Mouse (Mus musculus) heart, postnatal 14 days (tissue): Measurements from ENCODE around the gene Clec18a. TPM values are rescaled to one million over a fixed set of nuclear protein-coding genes. Genes with fewer than 3 reads are reported as not detected.
"Not testable (repeated sequence)": the region's sequence is repeated elsewhere in the genome, so short reads cannot be mapped to it uniquely, and the experiment has no call there.

Experiments used
- DNase-seq, 2 experiments: peaks; one replicate each; pipeline ENCODE4 v3.0.0; 2021 to 2022
- intact Hi-C: fragments of 180-260 bp; cut with DNase I; formaldehyde crosslinking; loops from one replicate; pipeline ENCODE4 v1.15.1; 2025
- long read RNA-seq, 2 experiments: library from polyadenylated mRNA; stranded (forward); transcript quantifications; one replicate each; pipeline ENCODE4 v2.0.0; 2021
- total RNA-seq, 2 experiments: library from RNA; stranded (reverse); gene quantifications; 2 replicates each; pipeline ENCODE4 v1.2.3; 2021

The Clec18a gene
- total RNA-seq, result under 1 TPM; 0.41 to 0.76 TPM
- long read RNA-seq, experiment 1, partial matches to known transcripts, result 0 of 2 reads
- long read RNA-seq, experiment 1, other reads (novel, unspliced or antisense), result 2 of 2 reads
- long read RNA-seq, experiment 2, result 0 reads

GRCm38 (mm10) chr8:111092326-111092725, at the start of gene Clec18a:
Gene Clec18a (minus strand): TSS chr8:111092426.
- intact Hi-C loops, result loop anchor here (5.0 to 10.0 kb wide), 2 partner anchors 340 to 468 kb away; no protein-coding TSS in a partner anchor

DNA sequence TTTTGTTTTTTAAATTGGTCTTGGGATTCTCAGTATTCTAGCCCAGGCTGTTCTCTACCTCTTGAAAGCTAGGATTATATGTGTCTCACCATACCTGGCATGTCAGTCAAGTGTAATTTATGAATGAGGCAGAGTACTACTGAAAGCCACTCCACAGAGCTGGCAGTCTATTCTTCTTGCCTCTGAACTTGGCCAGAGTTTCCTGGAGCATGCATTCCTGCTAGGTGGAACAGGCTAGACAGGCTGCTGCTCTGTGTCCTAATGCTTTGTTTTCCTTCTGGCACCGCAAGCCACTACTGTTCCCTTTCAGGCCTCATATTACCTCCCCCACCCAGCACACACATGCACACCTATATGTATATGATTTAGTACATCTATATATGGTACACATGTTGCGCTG, 38.5 kb upstream of the Clec18a start:
- no peak for DNase-seq
- intact Hi-C loops, result no loop called here

More at GRCm38 (mm10) chr8:111092326-111092725, at the start of gene Clec18a:
- not testable (repeated sequence) for DNase-seq

DNA sequence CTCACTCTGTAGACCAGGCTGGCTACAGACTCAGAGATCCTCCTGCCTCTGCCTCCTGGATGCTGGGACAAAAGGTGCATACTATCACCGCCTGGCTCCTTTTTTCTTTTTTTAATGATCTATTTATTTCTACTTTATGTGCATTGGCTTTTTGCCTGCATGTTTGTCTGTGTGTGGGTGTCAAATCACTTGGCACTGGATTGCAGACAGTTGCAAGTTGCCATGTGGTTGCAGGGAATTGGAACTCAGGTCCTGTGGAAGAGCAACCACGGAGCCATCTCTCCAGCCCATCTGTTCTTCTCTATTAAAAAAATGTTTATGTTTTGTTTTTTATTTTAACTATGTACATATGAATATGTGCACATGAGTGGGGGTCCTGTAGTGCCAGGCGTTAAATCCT, 27.3 kb upstream of the Clec18a start:
- no peak for DNase-seq
- intact Hi-C loops, result no loop called here

- intact Hi-C loops, result no loop called here
- no peak for DNase-seq
These were observed 22.7 kb upstream of the Clec18a start for GRCm38 (mm10) chr8:111114891-111115290.

DNA sequence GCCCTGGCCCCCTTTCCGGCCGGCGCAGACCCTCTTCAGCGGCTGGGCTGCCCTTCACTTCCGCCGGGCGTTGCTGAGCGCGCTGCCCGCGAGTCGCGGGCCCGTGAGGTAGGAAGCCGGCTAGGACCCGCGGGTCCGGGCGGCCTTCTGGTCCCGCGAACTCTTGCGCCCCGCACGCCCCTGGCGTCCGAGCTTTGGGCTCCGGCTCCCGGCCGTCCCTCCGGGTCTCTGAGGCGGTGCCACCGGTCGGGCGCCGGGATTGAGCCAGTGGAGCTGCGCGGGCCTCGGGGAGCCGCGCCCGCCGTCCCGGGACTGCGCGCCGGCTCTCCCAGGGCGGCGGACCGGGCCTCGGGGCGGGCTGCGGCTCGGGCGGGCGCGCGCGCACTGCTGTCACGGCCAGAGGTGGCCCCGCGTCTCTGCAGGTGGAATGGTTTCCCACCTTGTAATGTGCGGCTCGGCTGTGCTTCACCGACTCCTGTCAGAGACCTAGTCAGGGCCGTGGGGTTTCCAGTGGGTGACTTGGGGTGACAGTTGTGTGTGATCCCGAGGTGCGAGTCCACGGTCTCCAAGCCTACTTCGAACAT, 2.6 kb upstream of the Clec18a start:
- intact Hi-C loops, result loop anchor here (5.0 to 10.0 kb wide), 2 partner anchors 343 to 470 kb away; no protein-coding TSS in a partner anchor

GRCm38 (mm10) chr8:111093865-111094718, 1.9 kb upstream of the Clec18a start, which contains the start of gene Pdpr:
Gene Pdpr (plus strand): TSS chr8:111094630.
- intact Hi-C loops, result loop anchor here (5.0 to 10.0 kb wide), 2 partner anchors 342 to 469 kb away; no protein-coding TSS in a partner anchor
- DNase-seq, result peak; percentile 94 to 95

More for the DNA sequence above, 2.6 kb upstream of the Clec18a start:
- DNase-seq, result peak in 1 of 2 experiments; percentile 32

DNA sequence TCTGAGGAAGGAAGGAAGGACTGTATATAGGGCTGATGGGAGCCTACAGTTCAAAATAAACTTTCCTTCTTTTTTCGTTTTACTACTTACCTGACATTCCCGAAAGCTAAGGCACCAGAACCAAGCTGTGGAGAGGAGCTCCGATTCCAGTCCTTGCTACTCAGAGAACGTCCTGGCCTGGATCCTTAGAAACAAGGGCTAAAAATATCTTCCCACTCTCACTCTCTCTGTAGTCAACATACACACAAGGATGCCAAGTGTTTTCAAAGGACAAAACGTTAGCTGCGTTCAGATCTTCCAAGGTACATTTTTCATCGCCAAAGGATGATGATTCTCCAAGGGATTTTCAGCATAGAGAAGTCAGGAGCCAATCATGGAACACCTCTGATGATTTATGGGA, 520 bp downstream of the Clec18a start:
- intact Hi-C loops, result loop anchor here (2.0 to 10.0 kb wide), 3 partner anchors 35 to 467 kb away; partner anchors contain the start of gene Exosc6
- no peak for DNase-seq

GRCm38 (mm10) chr8:111090126-111090525, 2.1 kb downstream of the Clec18a start:
- peak; percentile 83 to 88 for DNase-seq
- intact Hi-C loops, result loop anchor here (2.0 to 10.0 kb wide), 3 partner anchors 33 to 465 kb away; partner anchors contain the start of gene Exosc6

GRCm38 (mm10) chr8:111083936-111084335, 8.3 kb downstream of the Clec18a start:
- DNase-seq, intact Hi-C loops: not testable (repeated sequence)

DNA sequence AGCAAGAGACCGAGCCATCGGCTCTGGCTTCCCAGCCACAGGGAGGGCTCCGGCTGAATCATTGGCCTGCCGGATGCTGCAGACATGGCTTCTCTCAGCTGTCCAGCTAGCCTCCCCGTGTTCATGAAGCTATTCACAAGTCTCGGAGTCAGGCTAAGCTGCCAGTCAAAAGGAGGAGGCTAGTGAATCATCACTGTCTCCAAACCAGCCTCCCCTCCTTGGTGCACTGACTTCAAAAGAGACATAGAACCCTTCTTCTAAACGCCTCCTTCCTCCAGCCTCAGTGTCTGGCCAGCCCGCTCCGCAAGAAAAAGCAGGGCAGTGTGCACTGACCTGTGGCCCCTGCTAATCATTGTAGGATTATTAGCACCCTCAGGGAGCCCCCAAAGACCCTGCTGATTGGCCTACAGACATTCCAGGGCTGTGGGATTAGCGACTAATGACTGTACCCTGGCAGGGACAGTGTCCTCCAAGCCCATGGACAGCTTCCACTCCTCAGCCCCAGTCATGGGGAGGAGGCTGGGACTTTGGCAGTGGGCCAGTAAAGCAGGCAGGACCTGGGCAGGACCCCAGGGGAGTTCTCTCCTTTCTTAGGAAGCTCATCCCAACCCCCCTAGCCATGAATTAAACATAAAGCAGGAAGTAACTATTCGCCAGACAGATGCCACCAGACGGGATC, 10.5 kb downstream of the Clec18a start:
- intact Hi-C loops, result no loop called here

GRCm38 (mm10) chr8:111079861-111080271, 12.4 kb downstream of the Clec18a start:
- intact Hi-C loops, result no loop called here
- peak in 1 of 2 experiments; percentile 37 for DNase-seq

More for the DNA sequence above, 10.5 kb downstream of the Clec18a start:
- DNase-seq, result no peak

GRCm38 (mm10) chr8:111079461-111079860, 12.8 kb downstream of the Clec18a start:
- DNase-seq, result no peak
- intact Hi-C loops, result no loop called here

DNA sequence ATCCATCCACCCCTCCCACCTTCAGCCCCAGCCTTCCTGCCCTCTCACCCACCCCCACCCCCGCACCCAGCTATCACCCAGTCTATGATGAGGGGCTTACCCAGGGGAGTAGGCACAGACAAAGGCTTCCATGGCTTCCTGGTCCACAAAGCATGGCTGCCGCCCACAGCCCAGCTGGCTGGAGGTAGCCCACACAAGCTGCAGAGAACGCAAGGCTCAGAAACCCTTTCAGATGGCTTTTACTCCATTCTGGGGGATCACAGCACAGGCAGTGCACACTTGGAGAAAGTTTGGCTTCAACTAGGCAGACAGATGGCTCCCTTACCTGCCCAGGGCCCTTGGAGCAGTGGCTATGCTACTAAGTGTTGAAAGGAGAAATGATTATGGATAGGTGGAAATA, 16.3 kb downstream of the Clec18a start:
- no peak for DNase-seq
- intact Hi-C loops, result no loop called here

DNA sequence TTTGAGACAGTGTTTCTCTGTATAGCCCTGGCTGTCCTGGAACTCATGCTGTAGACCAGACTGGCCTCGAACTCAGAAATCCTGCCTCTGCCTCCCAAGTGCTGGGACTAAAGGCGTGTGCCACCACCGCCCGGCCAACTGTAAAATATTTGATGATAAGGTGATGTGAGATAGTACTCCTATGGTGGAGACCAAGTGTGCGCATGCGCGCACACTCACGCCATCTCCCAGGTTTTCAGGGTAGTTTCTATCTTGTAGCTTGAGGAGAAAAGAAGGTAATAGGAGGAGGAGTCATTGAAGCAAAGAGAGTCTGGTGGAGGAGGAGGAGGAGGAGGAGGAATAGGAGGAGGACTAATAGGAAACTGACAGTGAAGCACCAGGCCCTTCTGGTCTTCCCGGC, 23.6 kb downstream of the Clec18a start:
- DNase-seq, intact Hi-C loops: not testable (repeated sequence)

GRCm38 (mm10) chr8:111067439-111067838, 24.8 kb downstream of the Clec18a start:
- DNase-seq, result no peak
- intact Hi-C loops, result no loop called here

DNA sequence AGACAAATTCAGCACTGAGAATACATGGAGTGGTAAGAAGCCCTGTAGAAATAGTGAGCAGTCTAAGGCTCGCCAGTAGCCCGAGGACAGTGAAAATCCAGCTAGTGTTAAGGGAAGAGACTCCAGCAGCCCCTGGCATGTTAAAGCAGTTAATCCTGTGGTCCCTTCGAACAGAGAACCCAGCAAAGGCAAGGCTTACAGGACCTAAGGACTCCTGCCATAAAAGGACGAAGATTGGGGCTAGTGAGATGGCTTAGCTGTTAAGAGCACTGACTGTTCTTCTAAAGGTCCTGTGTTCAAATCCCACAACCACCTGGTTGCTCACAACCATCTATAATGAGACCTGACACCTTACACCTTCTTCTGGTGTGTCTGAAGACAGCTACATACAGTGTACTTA, 25.9 kb downstream of the Clec18a start:
- intact Hi-C loops, result no loop called here
- no peak for DNase-seq

DNA sequence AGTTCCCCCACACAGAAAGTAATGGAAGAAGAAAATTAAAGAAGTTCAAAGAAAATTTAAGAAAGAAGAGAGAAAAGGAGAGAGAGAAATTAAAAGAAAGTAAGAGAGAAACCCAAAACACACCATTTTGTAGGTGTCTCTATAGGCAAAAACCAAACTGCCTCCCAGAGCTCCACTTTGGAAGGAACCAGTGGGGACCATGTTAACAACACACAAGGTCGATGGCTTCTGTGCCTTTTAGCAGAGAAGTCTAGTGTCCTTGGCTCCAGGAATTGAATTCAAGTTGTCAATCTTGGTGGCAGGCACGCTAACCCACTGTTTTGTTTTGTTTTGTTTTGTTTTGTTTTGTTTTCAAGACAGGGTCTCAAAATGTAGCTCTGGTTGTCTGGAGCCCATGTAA, 29.3 kb downstream of the Clec18a start:
- no peak for DNase-seq
- intact Hi-C loops, result no loop called here

DNA sequence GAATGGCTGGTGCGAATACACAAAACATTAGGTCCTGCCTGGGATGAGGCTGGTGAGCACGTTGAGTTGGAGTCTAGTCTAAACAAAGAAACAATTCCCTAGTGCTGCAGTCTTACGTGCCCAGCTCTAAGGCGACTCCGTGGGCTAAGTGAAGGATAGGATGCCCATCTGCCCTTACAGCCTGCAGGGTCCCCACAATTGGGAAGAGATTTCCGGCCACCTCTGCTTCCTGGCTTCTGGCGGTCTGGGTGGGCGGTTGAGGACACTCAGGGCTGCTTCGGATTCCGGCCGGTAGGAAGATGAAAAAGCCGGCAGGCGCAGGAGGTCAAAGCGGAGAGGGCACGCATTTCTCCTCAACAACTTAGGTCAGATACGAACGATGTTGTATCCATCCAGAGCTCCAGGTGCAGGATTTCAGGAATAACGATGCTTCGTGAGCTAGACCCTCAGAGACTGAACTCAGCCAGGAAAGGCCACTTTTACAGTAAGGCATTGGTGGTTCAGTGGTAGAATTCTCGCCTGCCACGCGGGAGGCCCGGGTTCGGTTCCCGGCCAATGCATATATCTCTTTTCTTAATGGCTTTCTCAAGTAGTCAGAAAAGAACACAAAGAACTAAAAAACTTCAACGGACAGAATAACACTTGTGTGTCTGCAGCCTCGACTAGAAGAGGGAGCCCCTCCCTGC, 30.0 kb downstream of the Clec18a start:
- DNase-seq, result peak; percentile 86 to 90
- intact Hi-C loops, result no loop called here

DNA sequence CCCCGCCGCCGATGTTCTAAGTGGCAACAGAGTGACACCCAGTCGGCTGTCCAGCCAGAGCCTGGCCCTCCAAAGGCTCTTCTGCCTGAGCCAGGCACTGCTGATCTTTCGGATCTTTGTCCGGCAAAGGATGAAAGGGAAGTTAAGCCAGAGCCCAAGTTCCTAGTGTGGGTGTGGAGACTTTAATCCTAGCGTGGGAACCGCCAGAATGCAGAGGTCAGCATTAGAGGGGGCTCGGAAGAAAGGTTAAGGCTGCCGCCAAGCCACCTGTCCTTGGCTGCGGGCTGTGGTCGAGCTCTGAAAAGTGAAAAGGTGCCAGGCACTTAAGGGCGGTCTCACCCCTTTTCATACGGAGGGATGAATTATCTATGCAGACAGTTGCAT, 30.5 kb downstream of the Clec18a start:
- DNase-seq, result no peak

More for the DNA sequence above, 30.5 kb downstream of the Clec18a start:
- intact Hi-C loops, result no loop called here
